Mouse (Mus musculus) ES-Bruce4 (cell line): Measurements from ENCODE around the gene Stoml2. TPM values are rescaled to one million over a fixed set of nuclear protein-coding genes. Genes with fewer than 3 reads are reported as not detected.

ENCODE experiments used
- H3K27ac ChIP-seq: 2 replicates; pipeline ENCODE4 v1.5.1; 2012; ENCODE audit warnings: low read length, inconsistent platforms; ENCODE audit not compliant: insufficient read depth
- H3K27me3 ChIP-seq: 2 replicates; pipeline ENCODE4 v1.6.1; 2012; ENCODE audit warnings: mild to moderate bottlenecking, low read length, inconsistent platforms; ENCODE audit not compliant: control insufficient read depth, poor library complexity, insufficient read depth, severe bottlenecking
- H3K36me3 ChIP-seq: 2 replicates; pipeline ENCODE4 v1.6.1; 2012; ENCODE audit warnings: inconsistent platforms, mild to moderate bottlenecking, low read length, moderate library complexity; ENCODE audit not compliant: control insufficient read depth, poor library complexity, insufficient read depth, severe bottlenecking
- H3K4me1 ChIP-seq: one replicate; pipeline ENCODE4 v1.8.1; 2011; ENCODE audit warnings: low read length; ENCODE audit not compliant: control insufficient read depth, insufficient read depth
- H3K4me3 ChIP-seq: 2 replicates; pipeline ENCODE4 v1.5.1; 2011; ENCODE audit warnings: low read depth, mild to moderate bottlenecking, low read length
- H3K9ac ChIP-seq: 2 replicates; pipeline ENCODE4 v1.6.1; 2012; ENCODE audit warnings: low read depth, mild to moderate bottlenecking, inconsistent platforms; ENCODE audit not compliant: poor library complexity, severe bottlenecking
- H3K9me3 ChIP-seq: replicated peaks from 2 replicates; pipeline ENCODE4 v1.6.1; 2012; ENCODE audit warnings: mild to moderate bottlenecking, low read length, inconsistent platforms; ENCODE audit not compliant: control insufficient read depth, poor library complexity, insufficient read depth, severe bottlenecking
- CTCF ChIP-seq: IDR thresholded peaks from one replicate; pipeline ENCODE4 v1.8.1; 2011; ENCODE audit warnings: low read depth, low read length
- EP300 ChIP-seq: IDR thresholded peaks from 2 replicates; pipeline ENCODE4 v1.6.1; 2011; ENCODE audit warnings: low read depth, low read length; ENCODE audit not compliant: insufficient read depth
- POLR2A ChIP-seq: IDR thresholded peaks from one replicate; pipeline ENCODE4 v1.8.1; 2011; ENCODE audit warnings: low read length; ENCODE audit not compliant: insufficient read depth
- polyA plus RNA-seq: library from polyadenylated mRNA; stranded (reverse); fragments of >200 nt; gene quantifications from 2 replicates; pipeline ENCODE4 v1.2.4, GENCODE M21; 2011; ENCODE audit warnings: low read depth; ENCODE audit not compliant: missing spikeins, insufficient read depth, insufficient read length

The Stoml2 gene
- polyA plus RNA-seq, 1 experiment: 187 TPM

- Histone ChIP-seq H3K9ac (peak within 1 kb of the TSS; percentile 74), H3K27ac (peak within 1 kb of the TSS; percentile 73; the same call in 1 of the 2 replicates), H3K4me3 (peak within 1 kb of the TSS; percentile 93), H3K36me3 (peaks cover 25% of the 10 kb centered on the region), H3K4me1 (peaks cover 3% of the 10 kb centered on the region), H3K27me3 (no peaks in the 10 kb centered on the region), H3K9me3 (no peaks in the 10 kb centered on the region)
- TF ChIP-seq EP300 (0 out of 2 replicates have a peak, but pooled peaks have one; percentile 40), POLR2A (peak; percentile 43), CTCF (peak; percentile 83)
Observed at GRCm38 (mm10) chr4:43025084-43025960, 6.2 kb downstream of the Stoml2 start, which contains the start of gene Pigo. Gene Pigo (minus strand): TSS chr4:43025819.

- H3K9ac ChIP-seq: peak overlapping the region; percentile 74
- no peak overlapping the region for H3K27ac ChIP-seq
- no peaks in the 10 kb centered on the region for H3K27me3 ChIP-seq
- H3K36me3 ChIP-seq: peaks cover 25% of the 10 kb centered on the region
- no peak for TF ChIP-seq EP300
- TF ChIP-seq POLR2A: no peak
- no peak for TF ChIP-seq CTCF
- H3K4me3 ChIP-seq: peak overlapping the region; percentile 93
- H3K4me1 ChIP-seq: peaks cover 2% of the 10 kb centered on the region
- H3K9me3 ChIP-seq: no peaks in the 10 kb centered on the region
Observed at GRCm38 (mm10) chr4:43024673-43025072, 6.8 kb downstream of the Stoml2 start.

- no peak overlapping the region; the same call in 1 of the 2 replicates for H3K27ac ChIP-seq
- H3K36me3 ChIP-seq: peaks cover 32% of the 10 kb centered on the region
- H3K9ac ChIP-seq: peak overlapping the region; percentile 21
- no peaks in the 10 kb centered on the region for H3K9me3 ChIP-seq
- no peaks in the 10 kb centered on the region for H3K27me3 ChIP-seq
- no peak overlapping the region for H3K4me3 ChIP-seq
- peaks cover 2% of the 10 kb centered on the region for H3K4me1 ChIP-seq
- no peak for TF ChIP-seq EP300
- TF ChIP-seq CTCF: peak; percentile 40
Observed at GRCm38 (mm10) chr4:43021341-43021740, 10.2 kb downstream of the Stoml2 start.

GRCm38 (mm10) chr4:43020876-43021275 lies 10.6 kb downstream of the Stoml2 start:
- H3K4me3 ChIP-seq: no peak overlapping the region
- no peak overlapping the region; the same call in 1 of the 2 replicates for H3K27ac ChIP-seq
- H3K36me3 ChIP-seq: peaks cover 32% of the 10 kb centered on the region
- TF ChIP-seq POLR2A (no peak), CTCF (peak; percentile 37), EP300 (no peak)
- no peaks in the 10 kb centered on the region for H3K9me3 ChIP-seq
- H3K27me3 ChIP-seq: no peaks in the 10 kb centered on the region
- H3K4me1 ChIP-seq: peaks cover 2% of the 10 kb centered on the region
- peak overlapping the region; percentile 21; the same call in 1 of the 2 replicates for H3K9ac ChIP-seq

GRCm38 (mm10) chr4:43019641-43020465 lies 11.7 kb downstream of the Stoml2 start:
- Histone ChIP-seq H3K4me1 (peaks cover 2% of the 10 kb centered on the region), H3K36me3 (peaks cover 32% of the 10 kb centered on the region), H3K27me3 (no peaks in the 10 kb centered on the region), H3K4me3 (no peak overlapping the region), H3K9ac (no peak overlapping the region), H3K27ac (no peak overlapping the region), H3K9me3 (no peaks in the 10 kb centered on the region)
- TF ChIP-seq EP300: no peak
- no peak for TF ChIP-seq POLR2A
- no peak for TF ChIP-seq CTCF
